Mouse (Mus musculus) ovary, postnatal 10 days (tissue): ENCODE results near the gene Csrp2.

ENCODE experiments used
- DNase-seq: peaks from one replicate; pipeline ENCODE4 v3.0.0; 2022; ENCODE audit warnings: low spot score

Gene Csrp2

GRCm38 (mm10) chr10:110931913-110932560 lies 12.4 kb downstream of the Csrp2 start:
- no peak for DNase-seq

GRCm38 (mm10) chr10:110933584-110933983 lies 14.0 kb downstream of the Csrp2 start:
- DNase-seq = no peak

GRCm38 (mm10) chr10:110935081-110935480 lies 15.5 kb downstream of the Csrp2 start:
- no peak for DNase-seq

- no peak for DNase-seq
Measured at GRCm38 (mm10) chr10:110935669-110936068, 16.1 kb downstream of the Csrp2 start.

GRCm38 (mm10) chr10:110938361-110938760 lies 18.8 kb downstream of the Csrp2 start:
- no peak for DNase-seq

- DNase-seq = no peak
Measured at GRCm38 (mm10) chr10:110938841-110939549, 19.4 kb downstream of the Csrp2 start.

GRCm38 (mm10) chr10:110939717-110940116 lies 20.1 kb downstream of the Csrp2 start:
- DNase-seq = no peak

- no peak for DNase-seq
Measured at GRCm38 (mm10) chr10:110940740-110941398, 21.3 kb downstream of the Csrp2 start.

GRCm38 (mm10) chr10:110941968-110942367 lies 22.4 kb downstream of the Csrp2 start:
- no peak for DNase-seq

GRCm38 (mm10) chr10:110942806-110943205 lies 23.2 kb downstream of the Csrp2 start:
- DNase-seq = no peak

- DNase-seq = no peak
Measured at GRCm38 (mm10) chr10:110944175-110944574, 24.6 kb downstream of the Csrp2 start.

GRCm38 (mm10) chr10:110945966-110946365 lies 26.4 kb downstream of the Csrp2 start:
- no peak for DNase-seq

- no peak for DNase-seq
Measured at GRCm38 (mm10) chr10:110947574-110947973, 28.0 kb downstream of the Csrp2 start.

- no peak for DNase-seq
Measured at GRCm38 (mm10) chr10:110951112-110951511, 31.5 kb downstream of the Csrp2 start.

- DNase-seq = no peak
Measured at GRCm38 (mm10) chr10:110951748-110952147, 32.2 kb downstream of the Csrp2 start.

- no peak for DNase-seq
Measured at GRCm38 (mm10) chr10:110952271-110952670, 32.7 kb downstream of the Csrp2 start.

GRCm38 (mm10) chr10:110952937-110953451 lies 33.4 kb downstream of the Csrp2 start:
- no peak for DNase-seq

GRCm38 (mm10) chr10:110958879-110959278 lies 39.3 kb downstream of the Csrp2 start:
- DNase-seq = no peak

GRCm38 (mm10) chr10:110959781-110960180 lies 40.2 kb downstream of the Csrp2 start:
- DNase-seq = no peak

GRCm38 (mm10) chr10:110960841-110961240 lies 41.3 kb downstream of the Csrp2 start:
- DNase-seq = no peak

- DNase-seq = no peak
Measured at GRCm38 (mm10) chr10:110962172-110962571, 42.6 kb downstream of the Csrp2 start.

GRCm38 (mm10) chr10:110971044-110971443 lies 51.5 kb downstream of the Csrp2 start:
- no peak for DNase-seq

GRCm38 (mm10) chr10:110971483-110971882 lies 51.9 kb downstream of the Csrp2 start:
- DNase-seq = no peak
